Mouse (Mus musculus) heart, adult 8-10 months (tissue): ENCODE results near the gene Cacna1i. TPM values are rescaled to one million over a fixed set of nuclear protein-coding genes. Genes with fewer than 3 reads are reported as not detected.

Source experiments
- DNase-seq: peaks from one replicate; pipeline ENCODE4 v3.0.0; 2022; ENCODE audit warnings: low spot score
- total RNA-seq, 4 experiments: library from RNA; stranded (reverse); gene quantifications; 2 replicates each; pipeline ENCODE4 v1.2.4; 2022

Gene Cacna1i
- under 1 TPM in 3 of 4 experiments, not detected in 1; 0.03 to 0.37 (median 0.14) TPM for total RNA-seq

DNA sequence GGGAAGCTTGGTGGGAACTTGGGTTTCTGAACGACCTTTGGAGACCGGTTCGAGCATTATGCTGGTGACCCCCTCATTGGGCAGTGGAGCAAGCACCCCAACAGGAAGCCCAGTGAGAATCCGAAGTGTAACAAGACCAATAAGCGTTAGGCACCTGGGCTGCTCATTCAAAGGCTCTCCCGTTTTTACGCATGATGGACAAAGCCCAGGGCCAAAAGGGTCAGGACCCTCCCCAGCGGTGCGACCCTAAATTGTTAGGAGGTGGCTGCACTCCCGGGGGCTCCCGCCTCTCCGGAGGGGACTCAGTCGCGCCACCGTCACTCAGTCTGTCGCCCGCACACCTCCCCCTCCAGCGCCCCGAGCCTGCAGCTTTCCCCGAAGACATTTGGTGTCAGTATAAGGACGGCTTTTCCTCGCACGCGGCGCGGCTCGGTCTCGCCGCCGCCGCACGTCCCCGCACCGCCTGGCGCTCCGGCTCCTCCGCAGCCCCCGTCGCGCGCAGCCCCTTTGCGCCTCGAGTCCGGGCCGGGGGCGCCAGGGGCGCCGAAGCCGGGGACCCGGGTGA lies at the start of gene Cacna1i:
Gene Cacna1i, plus strand, starts transcription at position 388 of the 565 bp plus-strand sequence.
- no peak for DNase-seq

DNA sequence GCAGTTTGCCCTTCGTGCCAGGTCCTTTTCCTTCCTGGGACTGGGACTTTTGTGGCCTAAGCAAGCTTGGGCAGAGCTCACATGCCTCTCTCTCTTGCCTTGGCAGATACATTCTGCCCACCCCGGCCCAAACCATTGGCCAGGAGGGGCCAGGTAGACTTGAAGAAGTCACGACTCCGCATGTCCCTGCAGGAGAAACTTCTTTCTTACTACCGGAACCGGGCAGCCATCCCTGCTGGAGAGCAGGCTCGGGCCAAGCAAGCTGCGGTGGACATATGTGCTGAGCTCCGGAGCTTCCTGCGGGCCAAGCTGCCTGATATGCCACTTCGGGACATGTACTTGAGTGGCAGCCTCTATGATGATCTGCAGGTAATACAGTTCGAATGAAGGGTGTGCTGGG lies 38.9 kb upstream of the Cacna1i start:
- no peak for DNase-seq

DNA sequence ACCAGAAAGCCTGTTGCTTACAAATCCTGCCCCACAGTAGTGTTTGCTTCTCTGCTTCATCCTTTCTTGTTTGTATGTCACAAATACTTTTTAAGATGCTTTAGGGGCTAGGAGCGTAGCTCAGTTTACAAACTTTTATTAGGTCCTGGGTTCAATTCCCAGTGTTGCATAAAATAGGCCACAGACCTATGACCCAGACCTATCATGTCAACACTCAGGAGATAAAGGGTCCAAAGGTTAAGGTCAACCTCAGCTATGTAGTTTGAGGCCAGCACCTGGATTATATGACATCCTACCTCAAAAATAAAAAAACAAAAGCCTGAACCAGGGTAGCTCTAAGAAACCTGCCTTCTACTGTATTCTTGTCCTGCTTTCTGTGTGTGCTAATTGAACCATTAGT lies 38.4 kb upstream of the Cacna1i start:
- DNase-seq = no peak

DNA sequence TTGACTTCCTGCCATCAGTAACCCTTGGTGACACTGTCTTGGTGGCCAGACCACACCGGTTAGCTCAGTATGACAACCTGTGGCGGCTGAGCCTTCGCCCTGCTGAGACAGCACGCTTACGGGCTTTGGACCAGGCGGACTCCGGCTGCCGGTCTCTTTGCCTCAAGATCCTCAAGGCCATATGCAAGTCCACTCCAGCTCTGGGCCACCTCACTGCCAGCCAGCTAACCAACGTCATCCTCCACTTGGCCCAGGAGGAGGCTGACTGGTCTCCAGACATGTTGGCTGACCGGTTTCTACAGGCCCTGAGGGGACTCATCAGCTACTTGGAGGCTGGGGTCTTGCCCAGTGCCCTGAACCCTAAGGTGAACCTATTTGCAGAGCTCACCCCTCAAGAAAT lies 37.4 kb upstream of the Cacna1i start:
- DNase-seq = no peak

DNA sequence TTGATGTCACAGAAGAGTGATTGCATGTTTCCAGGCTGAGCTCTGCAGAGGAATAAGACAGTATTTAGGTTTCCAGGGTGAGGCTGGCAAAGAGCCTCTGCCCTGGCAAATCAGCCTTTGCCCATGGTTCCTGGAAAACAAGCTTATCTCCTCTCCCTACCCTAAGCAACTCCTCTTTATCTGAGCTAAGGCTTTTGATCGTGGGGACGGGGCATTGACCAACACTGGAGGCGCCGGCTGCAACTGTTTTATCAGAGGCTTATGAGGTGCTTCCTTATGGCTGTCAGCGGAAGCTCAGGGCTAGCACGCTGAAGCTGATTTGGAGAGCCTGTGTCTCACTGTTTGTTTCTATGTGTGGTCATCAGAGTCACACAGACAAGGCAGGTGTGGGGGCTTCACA lies 36.5 kb upstream of the Cacna1i start:
- DNase-seq = no peak

DNA sequence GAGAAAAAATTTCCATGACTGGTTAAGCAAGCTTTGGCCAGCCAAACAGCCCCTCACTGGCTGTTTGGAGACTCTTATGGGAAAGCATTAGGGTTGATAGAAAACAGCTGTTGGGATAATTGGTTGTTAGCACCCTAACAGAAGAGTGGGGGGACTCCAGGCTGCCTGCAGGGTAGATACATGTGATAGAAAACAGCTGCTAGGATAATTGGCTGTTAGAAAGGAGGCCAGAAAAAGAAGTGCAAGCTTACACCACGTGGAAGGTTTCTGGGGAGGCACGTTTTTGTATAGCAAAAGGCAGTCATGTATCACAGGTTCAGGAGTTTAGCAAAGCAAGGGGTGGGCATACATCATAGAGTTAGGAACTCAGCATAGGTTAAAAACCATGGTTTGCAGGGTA lies 33.5 kb upstream of the Cacna1i start:
- no peak for DNase-seq

DNA sequence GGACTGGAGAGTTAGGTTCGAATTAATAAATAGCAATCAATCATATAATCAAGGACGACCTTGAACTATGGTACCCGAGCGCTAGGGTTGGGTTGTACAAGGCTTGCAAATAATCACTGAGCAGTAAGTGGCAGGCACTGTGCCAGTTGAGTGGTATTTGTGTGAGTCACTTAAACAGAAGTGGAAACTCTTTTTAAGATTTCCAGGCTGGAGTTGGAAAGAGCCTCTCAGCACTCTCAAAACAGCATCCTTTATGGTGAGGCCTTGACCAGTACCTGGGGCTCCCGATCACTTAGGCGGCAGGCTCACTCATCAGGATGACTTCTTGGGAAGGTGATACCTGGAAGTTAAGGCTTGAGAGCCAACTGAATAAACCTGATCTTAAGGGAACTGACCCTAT lies 32.8 kb upstream of the Cacna1i start:
- DNase-seq = no peak

DNA sequence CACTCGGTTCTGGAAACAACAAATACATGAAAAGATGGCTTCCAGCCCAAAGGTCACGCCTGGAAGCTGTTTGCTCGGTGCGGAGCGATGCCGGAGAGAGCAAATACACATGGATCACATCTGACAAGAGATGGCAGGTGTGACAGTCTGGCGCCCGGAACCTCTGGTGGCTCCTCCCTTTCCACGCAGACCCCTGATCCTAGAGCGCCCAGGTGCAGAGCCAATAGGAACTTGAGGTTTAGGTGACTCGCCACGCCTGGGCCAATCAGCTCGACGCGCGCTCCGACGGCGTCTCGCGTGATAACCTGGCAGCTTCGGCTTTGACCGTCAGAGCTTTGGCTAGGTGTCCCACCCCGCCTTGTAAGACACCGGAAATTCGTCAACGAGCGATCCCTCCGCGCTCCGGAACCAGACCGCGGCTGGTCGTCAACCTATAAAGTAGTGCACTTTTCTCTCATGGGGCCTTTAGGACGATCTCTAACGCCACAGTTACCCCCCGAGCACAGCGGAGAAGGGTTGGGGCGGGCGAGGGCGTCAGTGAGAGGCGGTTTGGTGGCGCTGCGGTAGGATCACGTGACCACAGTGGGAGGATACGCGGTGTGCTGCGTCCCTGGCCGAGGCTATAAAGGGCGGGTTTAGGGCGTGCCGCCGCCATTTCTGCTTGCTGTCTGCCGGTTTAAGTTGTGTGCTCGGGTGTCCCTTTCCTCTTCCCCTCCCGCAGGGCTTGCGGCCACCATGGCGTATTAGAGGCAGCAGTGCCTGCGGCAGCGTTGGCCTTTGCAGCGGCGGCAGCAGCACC lies 32.0 kb upstream of the Cacna1i start, which contains the start of gene Atf4:
Gene Atf4, plus strand, starts transcription at position 338 of the 799 bp plus-strand sequence.
- peak; percentile 98 for DNase-seq

DNA sequence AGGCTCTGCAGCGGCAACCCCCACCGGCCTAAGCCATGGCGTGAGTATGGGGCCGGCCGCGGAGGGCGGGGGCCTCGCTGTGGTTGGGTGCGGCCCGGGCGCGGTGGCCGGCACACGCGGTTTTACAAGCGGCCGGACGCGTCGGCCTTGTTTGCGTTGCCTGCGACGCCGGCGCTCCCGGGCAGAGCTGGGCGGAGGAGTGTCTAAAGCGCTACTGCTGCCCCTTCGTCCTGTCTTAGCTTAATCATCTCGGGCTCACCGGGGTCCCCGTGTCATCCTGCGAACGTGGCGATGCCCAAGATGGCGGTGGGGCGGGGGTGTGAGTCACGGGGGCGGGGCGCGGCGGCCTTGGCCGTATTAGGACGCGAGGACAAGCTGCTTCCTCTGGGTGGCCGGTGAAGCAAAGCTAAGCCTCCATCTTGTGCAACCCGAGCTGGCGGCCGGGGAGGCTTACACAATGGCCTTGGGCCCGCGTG lies 31.4 kb upstream of the Cacna1i start:
- peak; percentile 67 for DNase-seq

DNA sequence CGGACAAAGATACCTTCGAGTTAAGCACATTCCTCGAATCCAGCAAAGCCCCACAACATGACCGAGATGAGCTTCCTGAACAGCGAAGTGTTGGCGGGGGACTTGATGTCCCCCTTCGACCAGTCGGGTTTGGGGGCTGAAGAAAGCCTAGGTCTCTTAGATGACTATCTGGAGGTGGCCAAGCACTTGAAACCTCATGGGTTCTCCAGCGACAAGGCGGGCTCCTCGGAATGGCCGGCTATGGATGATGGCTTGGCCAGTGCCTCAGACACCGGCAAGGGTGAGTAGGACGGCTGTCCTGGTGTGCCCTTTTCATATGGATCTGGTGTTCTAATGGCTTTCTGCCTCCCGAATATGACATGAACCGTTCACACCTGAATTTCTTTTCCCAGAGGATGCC lies 30.8 kb upstream of the Cacna1i start:
- no peak for DNase-seq

DNA sequence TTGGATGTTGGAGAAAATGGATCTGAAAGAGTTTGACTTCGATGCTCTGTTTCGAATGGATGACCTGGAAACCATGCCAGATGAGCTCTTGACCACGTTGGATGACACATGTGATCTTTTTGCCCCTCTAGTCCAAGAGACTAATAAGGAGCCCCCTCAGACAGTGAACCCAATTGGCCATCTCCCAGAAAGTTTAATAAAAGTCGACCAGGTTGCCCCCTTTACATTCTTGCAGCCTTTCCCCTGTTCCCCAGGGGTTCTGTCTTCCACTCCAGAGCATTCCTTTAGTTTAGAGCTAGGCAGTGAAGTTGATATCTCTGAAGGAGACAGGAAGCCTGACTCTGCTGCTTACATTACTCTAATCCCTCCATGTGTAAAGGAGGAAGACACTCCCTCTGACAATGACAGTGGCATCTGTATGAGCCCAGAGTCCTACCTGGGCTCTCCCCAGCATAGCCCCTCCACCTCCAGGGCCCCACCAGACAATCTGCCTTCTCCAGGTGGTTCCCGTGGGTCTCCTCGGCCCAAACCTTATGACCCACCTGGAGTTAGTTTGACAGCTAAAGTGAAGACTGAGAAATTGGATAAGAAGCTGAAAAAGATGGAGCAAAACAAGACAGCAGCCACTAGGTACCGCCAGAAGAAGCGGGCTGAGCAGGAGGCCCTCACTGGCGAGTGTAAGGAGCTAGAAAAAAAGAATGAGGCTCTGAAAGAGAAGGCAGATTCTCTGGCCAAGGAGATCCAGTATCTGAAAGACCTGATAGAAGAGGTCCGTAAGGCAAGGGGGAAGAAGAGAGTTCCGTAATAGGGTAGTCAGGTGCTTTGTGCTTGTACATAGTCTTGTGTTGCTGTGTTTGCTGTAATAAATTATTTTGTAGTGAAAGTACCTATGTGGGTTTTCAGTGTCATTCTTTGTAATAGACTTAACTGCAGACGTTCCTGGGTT lies 30.1 kb upstream of the Cacna1i start:
- DNase-seq = no peak

DNA sequence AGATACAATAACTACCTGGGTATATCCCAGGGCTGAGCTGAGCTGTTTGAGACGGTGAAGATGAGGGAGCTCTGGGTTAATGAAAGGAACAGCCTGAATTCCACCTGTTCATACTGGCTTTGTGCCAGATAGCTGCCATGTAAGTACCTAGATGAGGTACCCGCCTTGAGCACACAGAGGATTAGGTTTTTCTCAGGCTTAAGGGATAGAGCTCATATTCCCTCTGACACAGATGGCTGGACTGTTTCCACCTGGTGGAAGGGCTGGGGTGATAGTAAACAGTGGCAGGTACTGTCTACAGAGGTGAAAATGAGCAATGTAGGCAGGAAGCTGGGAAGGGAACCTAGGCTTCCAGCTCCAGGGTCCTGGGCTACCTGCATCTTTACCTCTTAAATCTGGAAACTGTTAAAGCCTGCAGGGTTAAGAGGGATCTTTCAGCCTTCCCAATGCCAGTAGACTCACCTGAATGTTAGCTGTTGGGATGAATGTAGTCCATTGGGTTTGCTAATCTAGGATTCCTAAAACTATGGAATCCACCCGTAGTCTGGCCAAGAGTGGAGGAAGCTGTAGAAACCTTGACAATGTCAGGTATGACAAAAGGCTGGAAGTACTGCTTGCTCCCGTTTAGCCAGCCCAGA lies 29.3 kb upstream of the Cacna1i start:
- no peak for DNase-seq

DNA sequence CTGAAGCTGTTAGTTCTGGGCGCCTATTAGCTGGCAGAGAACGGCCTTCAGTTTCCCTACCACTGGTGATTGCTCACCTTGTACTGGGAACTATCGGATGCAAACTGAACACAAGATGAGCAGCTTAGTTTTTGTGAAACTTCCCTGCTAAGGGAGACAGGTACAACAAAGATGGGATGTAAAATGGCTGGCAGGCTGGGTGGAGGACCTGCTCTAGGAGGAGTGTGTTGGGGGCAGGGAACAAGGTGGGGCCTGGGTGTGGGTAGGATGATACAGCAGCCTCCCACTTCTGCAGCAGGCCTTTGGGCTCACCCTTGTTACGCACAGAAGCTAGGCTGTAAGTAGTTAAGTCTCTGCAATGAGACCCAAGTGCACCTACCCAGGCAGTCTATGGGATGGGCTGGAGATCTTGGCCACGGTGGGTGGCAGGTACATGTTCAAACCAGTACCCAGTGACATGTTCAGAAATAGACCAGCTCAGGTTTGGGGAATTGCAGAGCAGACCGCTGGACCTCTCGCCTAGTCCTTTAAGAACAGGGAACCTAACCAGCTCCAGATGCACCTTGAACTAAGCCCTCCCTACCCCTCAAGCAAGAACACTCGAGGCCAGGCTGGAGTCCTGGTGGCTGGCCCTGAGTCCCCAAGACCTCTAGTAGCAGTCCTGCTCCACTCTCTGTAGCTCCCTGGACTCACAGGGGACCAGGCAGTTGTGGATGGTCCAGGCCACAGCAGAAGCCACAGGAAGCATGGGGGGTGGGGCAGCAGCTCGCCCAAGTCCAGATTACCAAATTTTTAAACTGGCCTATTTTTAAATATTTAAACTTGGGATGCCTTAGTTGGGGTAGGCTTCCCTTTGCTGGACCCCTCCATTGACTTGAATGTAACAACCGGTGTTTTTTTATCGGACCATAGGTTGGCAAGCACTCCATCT lies 28.5 kb upstream of the Cacna1i start:
- DNase-seq = no peak

DNA sequence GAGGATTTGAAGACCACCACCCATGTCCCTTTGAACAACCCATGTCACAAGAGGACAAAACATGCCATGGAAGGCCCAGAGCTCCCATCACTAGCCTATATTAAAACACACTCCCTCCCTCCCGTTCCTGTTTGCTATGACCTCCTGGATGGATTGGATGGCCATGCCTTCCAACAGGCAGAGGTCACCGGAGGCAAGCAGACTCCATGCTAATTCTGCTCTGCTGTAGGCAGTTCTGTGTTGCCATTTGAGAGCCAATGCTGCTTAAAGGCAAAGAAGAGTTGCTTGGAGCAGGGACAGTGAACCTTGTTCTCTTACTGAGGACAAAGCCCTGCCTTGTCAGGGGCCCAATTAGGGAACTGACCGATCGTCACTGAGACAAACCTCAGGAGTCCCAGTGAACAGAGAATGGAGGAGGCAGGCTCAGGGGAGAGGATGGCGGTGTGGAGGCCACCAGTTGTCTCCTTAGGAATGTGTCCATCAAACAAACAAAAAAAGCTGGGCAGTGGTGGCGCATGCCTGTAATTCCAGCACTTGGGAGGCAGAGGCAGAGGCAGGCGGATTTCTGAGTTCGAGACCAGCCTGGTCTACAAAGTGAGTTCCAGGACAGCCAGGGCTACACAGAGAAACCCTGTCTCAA lies 27.5 kb upstream of the Cacna1i start:
- no peak for DNase-seq

DNA sequence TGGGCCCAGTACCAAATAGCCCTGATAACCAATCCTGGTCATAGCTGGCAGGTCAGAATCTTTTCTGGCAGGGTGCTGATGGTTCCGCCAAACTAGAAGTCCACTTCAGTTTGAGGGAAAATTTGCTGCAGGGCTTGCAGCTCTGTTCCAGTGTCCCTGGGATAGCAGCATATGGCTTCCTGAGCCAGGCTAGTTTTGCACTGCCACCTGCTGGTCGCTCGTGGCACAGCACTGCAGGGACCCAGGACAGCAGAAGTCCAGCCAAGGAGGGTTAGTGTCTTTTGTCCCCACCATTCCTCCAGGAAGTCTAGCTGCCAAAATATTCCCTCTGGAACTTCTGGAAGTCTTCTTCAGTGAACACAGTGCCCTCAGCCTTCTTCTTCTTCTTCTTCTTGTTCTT lies 26.4 kb upstream of the Cacna1i start:
- DNase-seq = peak; percentile 80

DNA sequence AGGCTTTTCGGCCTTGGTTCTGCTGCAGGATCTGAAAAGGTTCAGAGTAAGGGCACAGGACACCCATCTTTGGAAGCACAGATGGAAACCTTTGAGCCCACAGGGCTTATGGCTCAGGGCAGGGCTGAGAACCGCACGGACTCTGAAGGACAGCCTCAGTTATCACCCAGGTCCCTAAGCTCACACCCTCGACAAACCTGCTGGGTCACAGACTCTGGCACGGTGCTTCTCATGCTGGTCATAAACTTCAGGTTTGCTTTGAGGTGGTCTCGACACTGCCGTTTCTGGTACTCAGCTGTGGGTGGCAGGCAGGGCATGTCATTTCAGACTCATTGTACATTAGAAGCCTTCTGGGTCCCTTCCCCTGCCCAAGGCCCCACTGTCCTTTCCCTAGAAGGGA lies 25.9 kb upstream of the Cacna1i start:
- DNase-seq = no peak

DNA sequence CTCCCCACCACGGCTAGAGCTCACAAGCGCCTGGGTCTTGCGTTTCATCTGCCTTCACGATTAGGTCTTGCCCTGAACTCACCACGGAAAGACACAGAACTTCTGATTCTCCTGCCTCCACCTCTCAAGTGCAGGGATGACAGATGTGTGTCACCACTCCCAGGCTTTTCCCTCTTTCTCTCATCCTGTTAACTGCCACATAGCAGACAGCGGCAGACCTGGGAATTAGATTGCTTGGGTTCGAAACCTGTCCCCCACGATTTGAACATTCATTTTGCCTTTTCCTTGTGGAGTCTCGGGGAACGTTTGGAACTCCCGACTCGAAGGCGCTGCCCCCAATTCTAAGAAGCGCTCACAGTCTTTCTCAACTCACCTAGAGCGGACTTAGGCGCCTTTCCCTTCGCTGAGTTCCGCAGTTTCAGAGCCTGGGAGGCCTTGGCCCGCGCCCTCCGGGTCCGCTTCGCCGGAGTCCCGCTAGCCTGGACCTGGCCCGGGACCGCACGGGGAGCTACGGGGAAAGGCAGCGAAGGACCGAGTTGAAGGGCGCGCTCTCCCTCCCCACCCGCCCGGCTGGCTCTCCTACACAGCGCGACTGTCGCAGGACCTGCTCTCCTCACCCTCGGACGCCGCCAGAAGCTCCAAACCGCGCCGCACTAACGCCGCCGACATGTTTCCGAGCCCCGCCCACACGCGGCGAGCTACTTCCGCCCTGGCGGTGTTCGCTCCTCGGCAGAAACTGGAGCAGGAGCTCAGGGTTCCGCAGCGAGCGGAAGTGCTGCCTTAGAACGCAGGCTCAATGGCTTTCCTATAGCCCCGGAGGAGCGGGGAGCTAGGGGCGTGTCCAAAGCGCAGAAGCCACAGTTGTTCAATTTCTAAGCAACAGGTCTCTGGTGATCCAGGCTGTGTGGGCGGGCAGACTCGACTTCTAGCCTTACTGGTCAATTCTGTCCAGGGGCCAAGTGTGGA lies 23.1 kb upstream of the Cacna1i start, which contains the start of gene Rps19bp1:
Gene Rps19bp1, minus strand, starts transcription at position 706 of the 966 bp plus-strand sequence.
- DNase-seq = peak; percentile 88

DNA sequence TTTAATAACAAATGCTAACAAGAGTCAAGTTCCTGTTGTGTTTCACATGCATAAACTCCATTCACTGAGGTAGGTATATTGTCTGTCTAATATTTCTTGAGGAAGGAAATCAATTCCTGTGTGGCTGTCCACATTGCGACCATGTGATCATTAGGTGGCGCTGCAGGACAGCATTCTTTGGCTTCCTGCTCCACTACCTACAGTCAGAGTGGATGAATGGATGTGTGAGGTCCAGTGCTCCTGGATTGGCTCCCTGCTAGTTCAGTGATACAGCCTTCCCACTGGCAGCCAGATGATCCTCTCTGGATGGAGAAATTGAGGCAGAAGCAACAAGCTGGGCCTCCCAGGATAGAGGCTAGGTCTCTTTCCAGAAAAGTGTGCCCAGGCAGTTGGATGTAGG lies 20.8 kb upstream of the Cacna1i start:
- DNase-seq = peak; percentile 65
